Mouse (Mus musculus) lung, adult 2 months (tissue): ENCODE data around the gene Pla2g1b.

ENCODE experiments used
- CTCF ChIP-seq: fragments of 200-500 bp; IDR thresholded peaks from 2 replicates; pipeline ENCODE4 v1.5.1; 2011; ENCODE audit warnings: mild to moderate bottlenecking, low read length, control low read depth; ENCODE audit not compliant: insufficient read depth
- POLR2A ChIP-seq: fragments of 200-500 bp; IDR thresholded peaks from 2 replicates; pipeline ENCODE4 v1.6.1; 2011; ENCODE audit warnings: low read depth, mild to moderate bottlenecking, control low read depth, low read length, borderline replicate concordance; ENCODE audit errors: extremely low read depth

GRCm38 (mm10) chr5:115512375-115512774, 46.3 kb downstream of the Pla2g1b start:
- TF ChIP-seq CTCF (no peak), POLR2A (no peak)
